Mouse (Mus musculus): ENCODE data around the gene Asic2. TPM values are rescaled to one million over a fixed set of nuclear protein-coding genes. Genes with fewer than 3 reads are reported as not detected.
"Not testable (repeated sequence)": the region's sequence is repeated elsewhere in the genome, so short reads cannot be mapped to it uniquely, and the experiment has no call there.

The Asic2 gene
- total and polyA plus RNA-seq, 3 experiments = not detected

GRCm38 (mm10) chr11:81263193-81263592 lies 705.1 kb downstream of the Asic2 start:
- no peak for DNase-seq (ENCODE audit: low read depth, low spot score)
- H3K4me1 ChIP-seq (ENCODE audit: control insufficient read depth in 1 of 2, insufficient read depth in 2 of 2, low read length in 2 of 2) = no peaks in the 10 kb centered on the region
- H3K36me3 ChIP-seq (ENCODE audit: control insufficient read depth in 1 of 2, insufficient read depth in 2 of 2, low read length in 2 of 2) = no peaks in the 10 kb centered on the region
- no peaks in the 10 kb centered on the region for H3K9me3 ChIP-seq (replicated peaks; ENCODE audit: insufficient read depth, low read length)
- no peak overlapping the region for H3K27ac ChIP-seq (ENCODE audit: control insufficient read depth, low read depth, low read length)
- H3K27me3 ChIP-seq (ENCODE audit: control insufficient read depth in 1 of 2, insufficient read depth in 2 of 2, low read length in 2 of 2) = no peaks in the 10 kb centered on the region
- H3K9ac ChIP-seq (ENCODE audit: control insufficient read depth, low read depth, low read length, poor library complexity, severe bottlenecking) = no peak overlapping the region
- TF ChIP-seq USF2 (IDR thresholded peaks at IDR 0.05; ENCODE audit: borderline replicate concordance in 1 of 2, insufficient read depth in 1 of 2, low read depth in 1 of 2, low read length in 2 of 2) (no peak), POLR2AphosphoS5 (IDR thresholded peaks at IDR 0.05; ENCODE audit: borderline replicate concordance, low read depth, low read length) (no peak), TBP (IDR thresholded peaks at IDR 0.05; ENCODE audit: low read depth, low read length) (no peak), CHD1 (IDR thresholded peaks at IDR 0.05; ENCODE audit: low read depth, low read length) (no peak), MAX (IDR thresholded peaks at IDR 0.05; ENCODE audit: low read length) (no peak), KAT2A (conservative IDR thresholded peaks at IDR 0.05; ENCODE audit: low read depth, low read length) (no peak), POLR2AphosphoS2 (IDR thresholded peaks at IDR 0.05; ENCODE audit: low read length) (no peak), RCOR1 (IDR thresholded peaks at IDR 0.05; ENCODE audit: low read depth, low read length) (no peak)
- no peaks in the 10 kb centered on the region for H3K79me2 ChIP-seq (ENCODE audit: control insufficient read depth, insufficient read depth, low read length, poor library complexity)
- H3K4me3 ChIP-seq (ENCODE audit: control insufficient read depth in 1 of 2, insufficient read depth in 1 of 2, low read depth in 2 of 2, low read length in 2 of 2) = no peak overlapping the region

- H3K36me3 ChIP-seq (ENCODE audit: control insufficient read depth in 1 of 2, insufficient read depth in 2 of 2, low read length in 2 of 2) = no peaks in the 10 kb centered on the region
- no peak overlapping the region for H3K9ac ChIP-seq (ENCODE audit: control insufficient read depth, low read depth, low read length, poor library complexity, severe bottlenecking)
- H3K4me1 ChIP-seq (ENCODE audit: control insufficient read depth in 1 of 2, insufficient read depth in 2 of 2, low read length in 2 of 2) = no peaks in the 10 kb centered on the region
- TF ChIP-seq ZKSCAN1 (IDR thresholded peaks at IDR 0.05; ENCODE audit: low read depth, low read length) = no peak
- no peak for TF ChIP-seq MAZ (IDR thresholded peaks at IDR 0.05; ENCODE audit: low read depth, low read length)
- no peak for TF ChIP-seq NRF1 (IDR thresholded peaks at IDR 0.05; ENCODE audit: insufficient read depth, low read depth, low read length, poor library complexity, severe bottlenecking)
- no peak for TF ChIP-seq ELF1 (IDR thresholded peaks at IDR 0.05; ENCODE audit: low read depth, low read length)
- TF ChIP-seq ZC3H11A (IDR thresholded peaks at IDR 0.05; ENCODE audit: low read depth, low read length) = no peak
- no peak for TF ChIP-seq JUND (IDR thresholded peaks at IDR 0.05; ENCODE audit: low read depth, low read length)
- TF ChIP-seq RAD21 (IDR thresholded peaks at IDR 0.05; ENCODE audit: low read depth, low read length) = no peak
- no peak for TF ChIP-seq USF2 (IDR thresholded peaks at IDR 0.05; ENCODE audit: borderline replicate concordance in 1 of 2, insufficient read depth in 1 of 2, low read depth in 1 of 2, low read length in 2 of 2)
- TF ChIP-seq CTCF (IDR thresholded peaks at IDR 0.05 in 2 of 3, conservative IDR thresholded peaks at IDR 0.05 in 1 of 3; ENCODE audit: control insufficient read depth in 1 of 3, insufficient read depth in 1 of 3, low read depth in 2 of 3, low read length in 3 of 3, poor library complexity in 1 of 3, severe bottlenecking in 1 of 3) = no peak
- TF ChIP-seq ZMIZ1 (IDR thresholded peaks at IDR 0.05; ENCODE audit: low read depth, low read length) = no peak
- TF ChIP-seq SMC3 (IDR thresholded peaks at IDR 0.05; ENCODE audit: low read depth, low read length) = no peak
- TF ChIP-seq POLR2AphosphoS5 (IDR thresholded peaks at IDR 0.05; ENCODE audit: borderline replicate concordance, low read depth, low read length) = no peak
- no peak for TF ChIP-seq SIN3A (IDR thresholded peaks at IDR 0.05; ENCODE audit: low read length)
- no peak for TF ChIP-seq MEF2A (IDR thresholded peaks at IDR 0.05; ENCODE audit: extremely low read depth, insufficient replicate concordance, low read depth, low read length, poor library complexity, severe bottlenecking)
- TF ChIP-seq EP300 (IDR thresholded peaks at IDR 0.05; ENCODE audit: low read depth in 1 of 2, low read length in 2 of 2) = no peak
- no peak for TF ChIP-seq RCOR1 (IDR thresholded peaks at IDR 0.05; ENCODE audit: low read depth, low read length)
- no peak for TF ChIP-seq MAX (IDR thresholded peaks at IDR 0.05; ENCODE audit: low read length)
- TF ChIP-seq TBP (IDR thresholded peaks at IDR 0.05; ENCODE audit: low read depth, low read length) = no peak
- TF ChIP-seq CHD2 (IDR thresholded peaks at IDR 0.05; ENCODE audit: low read length) = no peak
- TF ChIP-seq MAFK (IDR thresholded peaks at IDR 0.05; ENCODE audit: borderline replicate concordance, low read depth, low read length) = no peak
- H3K79me2 ChIP-seq (ENCODE audit: control insufficient read depth, insufficient read depth, low read length, poor library complexity) = no peaks in the 10 kb centered on the region
- no peaks in the 10 kb centered on the region for H3K9me3 ChIP-seq (replicated peaks; ENCODE audit: insufficient read depth, low read length)
- H3K27me3 ChIP-seq (ENCODE audit: control insufficient read depth in 1 of 2, insufficient read depth in 2 of 2, low read length in 2 of 2) = no peaks in the 10 kb centered on the region
- no peak for DNase-seq (ENCODE audit: low read depth, low spot score)
- H3K4me3 ChIP-seq (ENCODE audit: control insufficient read depth in 1 of 2, insufficient read depth in 1 of 2, low read depth in 2 of 2, low read length in 2 of 2) = no peak overlapping the region
- no peak overlapping the region for H3K27ac ChIP-seq (ENCODE audit: control insufficient read depth, low read depth, low read length)
These were observed 707.0 kb downstream of the Asic2 start for GRCm38 (mm10) chr11:81261259-81261658.

- not testable (repeated sequence) for H3K9ac ChIP-seq (ENCODE audit: control insufficient read depth, low read depth, low read length, poor library complexity, severe bottlenecking); DNase-seq (ENCODE audit: low read depth, low spot score); H3K9me3 ChIP-seq (replicated peaks; ENCODE audit: insufficient read depth, low read length); H3K79me2 ChIP-seq (ENCODE audit: control insufficient read depth, insufficient read depth, low read length, poor library complexity); H3K27ac ChIP-seq (ENCODE audit: control insufficient read depth, low read depth, low read length); H3K4me3 ChIP-seq (ENCODE audit: control insufficient read depth in 1 of 2, insufficient read depth in 1 of 2, low read depth in 2 of 2, low read length in 2 of 2); H3K4me1 ChIP-seq (ENCODE audit: control insufficient read depth in 1 of 2, insufficient read depth in 2 of 2, low read length in 2 of 2); H3K36me3 ChIP-seq (ENCODE audit: control insufficient read depth in 1 of 2, insufficient read depth in 2 of 2, low read length in 2 of 2); H3K27me3 ChIP-seq (ENCODE audit: control insufficient read depth in 1 of 2, insufficient read depth in 2 of 2, low read length in 2 of 2)
These were observed 727.1 kb downstream of the Asic2 start for GRCm38 (mm10) chr11:81241183-81241582.
